Mouse (Mus musculus) fibroblast of lung, adult 2 months (primary cell): ENCODE results near the gene Mon2.
"Not testable (repeated sequence)": the region's sequence is repeated elsewhere in the genome, so short reads cannot be mapped to it uniquely, and the experiment has no call there.

Experiments used
- DNase-seq: peaks from one replicate; pipeline ENCODE4 v3.0.0-alpha.2; 2011; ENCODE audit warnings: low read depth

The Mon2 gene

DNA sequence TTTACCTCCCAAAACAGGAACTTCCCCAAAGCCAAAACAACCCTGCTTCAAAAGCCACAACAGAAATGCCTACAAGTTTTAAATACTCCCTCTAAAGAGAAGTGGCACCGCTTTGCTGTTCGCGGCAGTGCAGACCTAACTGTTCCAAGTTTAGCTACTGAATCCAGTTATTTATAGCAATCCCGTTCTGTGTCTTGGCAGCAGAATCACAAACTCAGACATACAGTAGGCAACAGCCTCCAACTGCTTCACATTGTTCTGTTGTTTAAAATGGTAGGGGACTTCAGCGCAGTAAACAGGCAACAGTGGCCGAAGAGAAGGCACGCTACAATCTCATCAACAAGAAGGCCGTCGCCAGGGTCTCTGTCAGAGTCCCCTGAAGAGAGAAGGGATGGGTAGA is 85.3 kb downstream of the Mon2 start:
- no peak for DNase-seq

DNA sequence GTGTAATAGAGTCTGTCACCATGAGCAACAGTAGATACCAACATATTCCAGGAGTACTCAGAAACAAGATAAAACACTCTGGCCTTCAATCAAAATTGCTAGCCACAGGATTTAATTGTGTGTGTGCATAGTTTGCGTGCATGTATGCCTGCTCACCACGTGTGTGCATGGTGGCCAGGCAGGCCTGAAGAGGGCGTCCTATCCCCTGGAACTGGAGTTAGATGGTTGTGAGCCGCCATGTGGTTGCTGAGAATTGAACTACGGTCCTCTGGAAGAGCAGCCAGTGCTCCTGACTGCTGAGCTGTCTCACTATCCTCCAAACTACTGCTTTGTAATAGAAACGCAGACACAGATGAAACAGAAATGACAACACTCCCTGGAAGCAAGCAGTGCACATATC is 85.7 kb downstream of the Mon2 start:
- no peak for DNase-seq

DNA sequence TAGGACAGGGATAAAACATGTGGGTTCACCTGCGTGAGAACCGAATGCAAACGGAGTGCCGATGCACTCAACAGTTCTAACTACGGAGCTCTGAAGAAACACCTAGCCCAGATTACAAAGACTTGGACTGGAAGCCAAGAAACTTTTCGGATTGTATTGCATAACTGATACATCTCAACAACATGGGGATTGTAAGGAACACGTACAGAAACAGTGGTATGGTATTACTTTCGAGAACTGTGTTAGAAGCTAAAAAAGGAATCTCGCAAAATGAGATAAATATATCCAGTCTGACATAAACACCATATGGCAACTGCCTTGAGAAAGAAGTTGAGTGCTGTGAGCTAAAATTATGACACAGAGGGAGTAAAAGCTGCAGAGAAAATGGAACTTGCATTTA is 86.4 kb downstream of the Mon2 start:
- DNase-seq, result no peak

DNA sequence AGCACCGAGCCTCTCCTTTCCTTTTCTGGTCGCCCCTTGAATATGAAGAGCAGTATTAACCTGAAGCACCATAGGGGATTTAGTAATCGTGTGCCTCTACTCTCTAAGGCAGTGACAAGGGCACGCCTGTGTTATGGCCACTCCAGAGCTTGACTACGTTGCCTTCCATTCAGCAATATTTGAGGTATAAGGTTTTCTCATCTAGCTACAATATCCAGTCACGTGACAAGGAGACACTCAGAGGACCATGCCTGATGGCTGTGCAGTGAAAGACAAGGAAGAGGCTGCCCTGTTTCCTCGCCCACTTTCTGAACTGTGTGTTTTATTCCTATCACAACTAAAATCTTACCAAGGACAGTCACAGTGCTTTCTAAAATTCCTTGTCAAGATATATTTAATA is 87.9 kb downstream of the Mon2 start:
- DNase-seq, result no peak

DNA sequence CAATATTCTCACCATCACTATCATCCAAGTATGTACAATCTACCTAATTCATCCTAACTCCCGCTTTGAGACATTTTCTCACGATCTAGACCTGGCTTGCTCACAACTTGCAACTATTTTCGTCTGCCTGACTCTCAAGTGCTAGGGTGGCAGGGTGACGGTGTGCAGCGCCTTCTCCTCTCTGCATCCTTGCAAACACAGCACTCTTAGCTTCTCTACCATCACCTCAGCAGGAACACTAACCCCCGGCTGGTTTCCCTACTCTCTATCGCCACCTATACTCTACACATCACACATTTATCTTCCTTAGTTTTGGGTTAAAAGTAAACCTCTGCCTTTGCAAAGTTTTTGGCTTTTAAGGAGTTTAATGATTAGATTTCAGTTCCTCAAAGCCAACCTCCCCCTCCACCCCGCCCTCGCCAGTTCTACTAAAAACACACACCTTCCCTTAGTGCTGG is 88.6 kb downstream of the Mon2 start:
- no peak for DNase-seq

DNA sequence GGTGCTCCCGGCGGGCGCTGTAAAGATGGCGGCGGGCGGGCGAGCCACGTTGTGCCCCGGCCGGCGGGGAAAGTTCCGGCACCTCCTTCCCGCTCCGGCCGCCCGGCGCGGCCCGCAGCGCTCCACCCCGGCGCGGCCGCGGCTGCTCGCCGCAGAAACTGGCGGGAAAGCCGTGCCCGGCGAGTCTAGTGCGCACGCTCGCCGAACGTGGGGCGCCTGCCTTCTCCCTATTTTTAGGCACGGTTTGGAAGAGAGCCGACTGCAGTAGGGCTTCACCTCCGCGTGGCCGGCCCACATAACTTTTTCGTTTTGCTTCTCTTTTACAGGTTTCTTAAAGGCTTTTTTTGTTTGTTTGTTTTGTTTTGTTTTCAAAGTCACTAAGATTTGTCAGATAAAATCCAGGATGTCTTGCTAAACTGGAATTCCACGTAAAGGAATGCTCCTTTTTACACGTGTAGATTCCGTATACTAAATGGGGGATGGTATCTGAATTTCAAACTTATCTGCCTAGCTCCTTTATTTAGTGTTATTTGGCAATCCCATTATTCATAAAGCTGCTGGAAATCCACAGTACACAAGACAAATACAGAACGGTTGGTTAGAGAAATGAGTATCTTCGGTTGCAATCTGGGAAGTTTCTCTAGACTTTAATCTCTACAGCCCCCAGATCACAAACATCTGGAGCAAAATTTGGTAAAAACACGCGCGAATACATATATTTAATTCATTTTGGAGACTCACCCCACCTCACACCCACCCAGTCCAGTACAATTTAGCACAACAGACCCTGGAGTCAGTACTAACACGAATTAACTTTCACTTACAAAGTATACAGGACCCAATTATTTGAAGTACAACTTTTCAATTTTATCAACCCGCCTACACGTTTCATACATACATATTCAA is 89.7 kb downstream of the Mon2 start:
- no peak for DNase-seq

DNA sequence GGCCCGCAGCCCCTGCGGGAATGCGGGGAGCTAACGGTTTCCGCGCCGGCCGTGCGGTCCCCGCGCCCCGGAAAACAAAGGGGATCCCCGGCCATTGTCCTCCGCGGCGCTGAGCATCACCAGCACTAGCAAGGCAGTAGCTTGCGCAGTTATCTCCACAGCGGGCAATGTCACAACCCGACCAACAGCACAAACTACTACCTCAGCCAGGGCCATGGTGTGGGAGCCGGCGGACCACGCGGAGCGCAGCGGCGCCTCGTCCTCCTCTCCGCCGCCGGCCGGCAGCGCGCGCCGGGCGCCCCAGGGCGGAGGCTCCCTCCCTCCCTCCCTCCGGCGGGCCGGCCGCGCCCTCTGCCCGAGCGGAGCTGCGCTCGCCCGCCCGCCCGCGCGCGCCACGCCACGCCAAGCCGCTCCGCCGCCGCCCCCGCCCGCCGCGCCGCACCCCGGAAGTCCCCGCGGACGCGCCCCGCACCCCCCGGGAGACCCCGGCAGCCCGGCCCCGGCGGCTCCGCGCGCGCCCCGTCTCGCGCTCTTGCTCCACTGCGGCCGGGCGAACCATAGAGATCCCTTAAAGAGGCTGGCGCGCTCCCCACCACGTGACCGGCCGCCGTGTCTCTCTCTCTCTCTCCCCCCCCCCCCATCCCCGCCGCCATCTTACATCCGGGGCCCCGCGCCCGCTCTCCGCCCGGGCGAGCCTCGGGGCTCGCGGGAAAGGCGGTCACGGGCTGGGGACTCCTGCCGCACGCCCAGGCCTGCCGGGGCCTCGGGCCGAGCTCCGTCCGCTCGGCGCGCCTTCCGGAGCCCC is 90.6 kb downstream of the Mon2 start:
- no peak for DNase-seq

DNA sequence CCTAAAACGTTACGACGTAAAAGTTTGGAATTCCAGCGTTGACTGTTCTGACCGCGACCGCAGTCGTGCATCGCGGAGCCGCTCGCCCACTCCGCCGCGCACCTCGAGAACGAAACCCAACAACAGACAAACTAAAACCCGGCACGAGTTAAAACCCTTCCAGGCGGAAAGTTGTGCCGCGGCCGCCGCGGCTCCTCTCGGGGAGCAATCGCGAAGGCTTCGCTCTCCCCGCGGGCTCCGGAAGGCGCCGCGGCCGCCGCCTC is 91.1 kb downstream of the Mon2 start:
- DNase-seq, result no peak

DNA sequence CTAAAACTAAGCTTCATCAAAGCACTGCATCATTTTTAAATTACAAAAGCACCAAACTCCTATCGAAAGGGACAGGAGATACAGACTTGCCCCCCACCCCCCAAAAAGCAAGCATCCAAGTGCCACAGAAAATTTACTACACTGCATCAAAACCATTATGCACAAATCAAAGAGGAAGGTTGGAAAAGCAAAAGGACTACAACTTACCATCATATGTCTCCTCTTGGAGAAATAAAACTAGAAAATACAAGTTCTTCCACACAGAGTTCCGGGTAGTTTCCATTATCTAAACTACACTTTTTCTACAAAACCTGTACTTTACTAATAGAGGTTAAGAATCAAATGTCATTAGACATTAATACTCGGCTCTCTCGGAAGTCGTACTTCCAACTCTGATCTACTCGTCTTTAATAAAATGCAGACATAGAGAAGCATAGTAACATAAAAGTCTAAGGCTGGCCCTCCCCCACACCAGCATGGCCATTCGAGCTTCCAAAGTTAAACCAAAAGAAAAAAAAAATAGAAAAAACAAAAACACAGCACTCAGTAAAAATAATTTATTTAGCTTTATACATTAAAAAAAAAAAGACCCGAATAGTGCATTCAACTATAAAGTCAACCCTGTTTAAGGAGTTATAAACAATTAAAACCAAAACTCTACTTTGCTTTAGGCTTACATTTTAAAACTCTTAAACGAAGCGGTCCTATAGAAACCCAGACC is 91.6 kb downstream of the Mon2 start:
- no peak for DNase-seq

DNA sequence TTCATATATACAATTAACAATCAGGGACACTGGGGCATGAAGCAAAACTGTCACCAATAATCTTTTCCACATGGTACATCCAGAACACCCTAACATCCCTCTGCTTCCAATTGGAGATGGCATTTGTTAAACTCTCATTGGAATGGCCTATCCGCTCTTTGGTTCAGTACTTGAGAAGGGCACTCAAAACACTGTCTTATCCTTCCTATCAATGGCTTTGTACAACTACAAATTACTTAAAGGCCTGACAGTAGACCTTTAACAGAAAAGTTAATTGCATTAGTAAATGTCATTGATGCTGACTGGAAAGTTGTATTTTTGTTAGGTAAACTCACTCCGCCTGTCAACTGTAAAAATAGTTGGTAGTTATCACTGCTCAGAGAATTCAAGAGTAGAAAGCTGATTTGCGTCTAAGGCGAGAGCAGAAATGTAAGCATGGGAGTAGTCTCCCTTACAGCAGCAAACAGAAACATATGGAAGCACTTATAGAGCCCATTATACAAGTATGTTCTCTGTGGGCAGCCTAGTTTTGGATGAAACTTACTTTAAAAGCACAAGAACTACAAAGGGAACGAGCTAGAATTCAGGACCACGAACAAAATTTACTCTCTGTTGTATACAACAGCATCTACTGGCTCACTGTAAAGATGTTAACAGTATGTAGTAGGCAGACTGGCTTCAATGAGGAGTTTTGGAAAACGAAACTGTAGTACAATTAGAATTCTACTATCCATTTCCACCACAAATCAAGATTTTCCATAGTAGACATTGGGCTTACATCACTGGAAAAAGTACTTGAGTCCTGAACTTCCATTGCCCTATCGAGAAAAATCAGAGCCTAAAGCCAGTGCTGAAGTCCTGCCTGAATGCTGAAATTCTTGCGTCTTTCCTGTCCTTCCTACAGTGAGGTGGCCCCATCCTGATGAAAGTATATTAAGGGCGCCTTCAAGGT is 92.5 kb downstream of the Mon2 start:
- no peak for DNase-seq

DNA sequence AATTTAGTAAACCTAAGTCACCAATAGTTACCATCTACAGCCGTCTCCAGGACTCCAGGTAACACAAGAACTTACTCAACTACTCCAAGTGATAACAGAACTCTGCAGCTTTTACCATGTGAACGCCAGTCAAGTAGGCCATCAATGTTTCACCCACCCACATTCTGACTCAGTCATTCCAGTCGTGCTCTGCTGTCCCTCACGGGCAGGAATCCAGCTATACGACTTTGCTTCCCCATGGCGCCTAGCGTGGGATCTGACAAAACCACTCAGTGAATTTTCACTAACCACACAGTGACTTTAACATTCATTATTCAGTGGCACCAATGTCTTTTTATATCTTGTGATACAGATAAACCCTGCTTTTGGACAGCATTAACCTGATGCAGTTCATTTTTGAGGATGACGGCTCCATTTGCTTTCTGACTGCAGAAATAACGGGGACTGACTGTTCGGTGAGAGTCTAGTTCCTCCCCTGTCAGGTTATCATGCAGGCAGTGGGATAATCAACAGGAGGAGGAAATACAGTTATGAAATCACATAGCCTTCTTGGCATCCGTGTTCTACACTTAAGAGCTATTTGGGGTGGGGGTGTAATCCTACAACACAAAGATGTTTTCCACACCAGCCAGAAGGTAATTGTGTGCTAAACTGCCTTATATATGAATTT is 93.3 kb downstream of the Mon2 start:
- DNase-seq, result no peak

DNA sequence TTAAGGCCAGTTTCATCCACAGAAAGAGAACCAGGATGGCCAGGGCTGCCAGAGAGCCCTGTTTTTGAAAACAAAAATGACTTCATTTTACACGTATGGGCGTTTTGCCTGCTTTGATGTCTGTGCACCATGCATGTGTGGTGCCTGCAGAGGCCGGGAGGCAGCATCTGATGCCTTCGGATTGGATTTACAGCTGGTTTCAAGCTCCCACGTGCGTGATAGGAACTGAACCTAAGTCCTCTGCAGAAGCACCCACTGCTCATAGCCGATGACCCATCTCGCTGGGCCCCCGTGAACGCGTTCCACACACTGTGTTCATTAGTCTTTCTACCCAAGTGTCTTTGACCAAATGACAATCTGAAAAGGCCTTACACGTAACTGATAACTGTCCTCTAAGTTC is 96.2 kb downstream of the Mon2 start:
- DNase-seq, result no peak

DNA sequence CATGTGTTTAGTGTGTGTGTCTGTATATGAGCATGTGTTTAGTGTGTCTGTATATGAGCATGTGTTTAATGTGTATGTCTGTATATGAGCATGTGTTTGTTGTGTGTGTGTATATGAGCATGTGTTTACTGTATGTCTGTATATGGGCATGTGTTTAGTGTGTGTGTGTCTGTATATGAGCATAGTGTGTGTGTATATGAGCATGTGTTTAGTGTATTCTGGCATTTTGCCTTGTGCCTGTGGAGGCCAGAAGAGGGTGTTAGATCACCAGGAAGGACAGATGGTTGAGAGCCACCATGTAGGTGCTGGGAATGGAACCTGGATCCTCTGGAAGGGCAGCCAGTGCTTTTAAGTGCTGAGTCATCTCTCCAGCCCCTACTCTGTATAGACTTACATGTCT is 96.9 kb downstream of the Mon2 start:
- no peak for DNase-seq

DNA sequence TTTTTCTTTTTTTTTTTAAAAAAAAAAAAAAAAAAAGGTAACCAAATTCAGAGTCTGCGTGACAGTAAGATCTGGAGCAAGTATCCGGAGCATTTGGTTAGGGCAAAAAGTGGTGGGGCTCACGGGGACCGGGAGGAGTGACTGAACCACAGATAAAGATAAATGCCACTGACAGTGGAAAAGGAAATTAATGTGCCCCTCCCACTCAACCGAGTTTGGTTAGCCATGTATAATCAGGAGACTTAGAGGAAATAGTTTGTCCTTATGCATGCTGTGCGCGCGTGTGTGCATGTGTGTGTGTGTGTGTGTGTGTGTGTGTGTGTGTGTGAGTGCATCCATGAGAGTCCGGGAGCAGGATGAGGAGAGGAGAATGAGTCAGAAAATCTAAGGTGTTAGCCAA is 100.3 kb downstream of the Mon2 start:
- DNase-seq, result no peak

DNA sequence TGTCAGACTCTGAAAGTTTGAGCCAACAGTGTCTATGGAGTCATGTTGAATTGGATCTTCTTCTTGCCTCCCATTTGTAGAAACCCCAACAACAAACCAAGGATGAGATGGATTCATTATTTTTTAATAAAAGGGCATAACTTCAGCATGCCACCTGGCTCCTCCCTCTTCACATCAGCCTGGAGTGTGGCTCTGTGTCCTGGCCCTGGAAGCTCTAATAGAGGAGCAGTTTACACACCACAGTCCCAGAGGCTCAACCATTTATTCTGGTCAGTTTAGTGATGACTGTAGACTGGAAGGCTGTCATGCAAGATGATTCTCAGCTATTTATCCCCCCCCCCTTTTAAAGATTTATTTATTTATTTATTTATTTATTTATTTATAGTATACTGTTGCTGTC is 103.1 kb downstream of the Mon2 start:
- DNase-seq, result no peak

DNA sequence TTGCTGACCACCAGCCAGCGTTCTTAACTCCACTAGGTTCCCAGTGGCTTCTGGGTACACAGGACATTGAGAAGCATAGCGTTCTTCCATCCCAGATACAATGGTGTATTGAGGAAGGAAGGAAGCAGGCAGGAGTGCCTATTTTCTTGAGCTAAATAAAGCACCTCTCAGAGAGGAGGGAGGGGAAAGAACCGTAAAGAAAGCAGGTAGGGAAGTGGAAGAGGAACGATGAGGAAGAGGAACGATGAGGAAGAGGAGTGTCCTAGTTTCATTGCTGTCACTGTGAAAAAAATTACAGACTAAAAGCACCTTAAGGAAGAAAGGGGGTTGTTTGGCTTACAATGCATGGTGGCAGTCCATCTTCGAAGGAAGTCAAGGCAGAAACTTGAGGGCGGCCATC is 106.1 kb downstream of the Mon2 start:
- DNase-seq, result no peak

DNA sequence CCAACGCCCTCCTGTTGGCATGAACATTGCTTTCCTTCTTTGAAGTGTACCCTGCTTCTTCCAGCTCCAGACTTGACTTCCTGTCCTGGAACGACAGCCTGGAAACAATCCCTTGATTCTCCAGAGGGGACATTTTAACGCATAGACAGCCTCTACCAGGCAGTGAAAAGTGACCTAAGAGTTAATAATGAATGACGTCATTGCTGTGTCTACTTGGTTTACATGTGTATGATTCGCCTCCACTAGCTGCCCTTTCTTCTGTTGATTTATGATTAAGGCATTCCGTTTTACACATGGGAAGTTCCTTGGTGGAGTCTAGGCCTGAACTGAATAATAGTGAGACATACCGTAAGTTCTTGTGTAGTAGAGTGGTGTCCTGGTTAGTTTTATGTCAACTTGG is 109.9 kb downstream of the Mon2 start:
- no peak for DNase-seq

DNA sequence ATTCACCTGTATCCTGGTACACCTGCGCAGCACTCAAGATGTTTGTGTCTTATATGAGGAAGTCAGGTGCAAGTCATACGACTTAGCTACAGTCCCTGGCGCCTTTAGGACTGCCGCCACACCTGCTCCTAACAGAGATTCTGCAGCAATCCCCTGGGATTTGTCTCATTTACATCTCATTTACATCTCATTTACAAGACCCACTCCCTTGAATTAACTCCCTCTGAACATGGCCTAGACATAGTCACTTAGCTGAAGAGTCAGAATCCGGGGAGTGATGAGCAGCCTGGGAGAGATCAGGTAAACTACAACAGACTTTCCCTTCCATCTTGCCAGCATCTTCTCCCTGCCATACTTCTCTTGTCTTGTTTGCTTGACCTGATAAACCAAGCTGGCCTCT is 110.7 kb downstream of the Mon2 start:
- DNase-seq, result not testable (repeated sequence)

DNA sequence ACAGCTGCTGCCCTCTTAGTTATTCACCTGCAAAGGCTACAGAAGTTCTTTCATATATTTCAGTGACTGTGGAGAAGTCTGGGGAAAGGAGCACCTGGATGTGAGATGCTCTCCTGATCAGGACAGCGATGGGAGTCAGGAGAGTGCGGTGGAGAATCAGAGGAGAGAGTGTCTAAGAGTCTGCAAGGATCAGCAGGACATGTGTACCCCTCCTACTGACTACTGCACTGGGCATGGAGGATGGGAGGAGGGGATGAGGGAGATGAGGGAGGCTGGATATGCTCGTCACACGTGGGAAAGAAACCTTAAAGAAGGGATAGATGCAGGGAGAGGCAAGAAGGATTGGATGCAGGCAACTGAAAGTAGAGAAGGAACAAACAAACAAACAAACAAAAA is 112.1 kb downstream of the Mon2 start:
- DNase-seq, result no peak

DNA sequence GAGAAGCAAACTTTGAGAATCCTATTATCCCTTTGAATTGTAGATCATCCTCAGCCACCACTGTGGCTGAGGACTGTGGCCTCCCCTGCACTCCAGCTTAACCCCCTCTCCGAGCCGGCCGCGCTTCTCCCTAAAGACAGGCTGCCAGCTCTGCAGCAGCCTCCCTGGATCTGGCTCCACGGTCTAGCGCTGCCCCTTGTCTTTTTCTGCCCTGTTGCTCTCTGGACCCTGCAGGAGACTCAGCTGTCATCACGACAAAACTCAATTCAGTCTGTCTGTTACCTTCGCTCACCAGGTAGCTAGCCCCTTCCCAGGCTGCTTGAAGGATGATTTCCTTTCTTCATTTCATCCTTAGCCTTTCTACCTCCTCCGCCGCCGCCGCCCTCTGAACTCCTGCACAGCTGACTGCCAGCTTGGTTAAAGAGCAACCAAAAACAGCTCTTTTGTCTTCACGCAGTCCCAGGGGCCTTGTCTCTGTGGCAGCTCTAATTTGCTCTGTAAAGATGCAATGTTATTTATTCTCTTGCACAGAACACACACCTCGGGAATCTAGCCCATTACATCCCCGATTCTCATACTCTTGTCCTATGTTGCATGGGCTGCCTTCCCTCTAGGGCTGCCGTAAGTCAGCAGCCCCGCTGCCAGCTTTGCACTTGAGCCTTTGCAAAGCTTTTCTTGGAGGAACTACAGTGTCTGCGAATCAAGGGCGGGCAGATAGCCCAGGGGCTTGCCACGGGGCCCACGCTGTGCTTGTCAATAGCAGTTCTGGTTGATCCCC is 112.7 kb downstream of the Mon2 start:
- no peak for DNase-seq
